ENCODE assay signal across 8 mouse cellular contexts in the genomic region with DNA sequence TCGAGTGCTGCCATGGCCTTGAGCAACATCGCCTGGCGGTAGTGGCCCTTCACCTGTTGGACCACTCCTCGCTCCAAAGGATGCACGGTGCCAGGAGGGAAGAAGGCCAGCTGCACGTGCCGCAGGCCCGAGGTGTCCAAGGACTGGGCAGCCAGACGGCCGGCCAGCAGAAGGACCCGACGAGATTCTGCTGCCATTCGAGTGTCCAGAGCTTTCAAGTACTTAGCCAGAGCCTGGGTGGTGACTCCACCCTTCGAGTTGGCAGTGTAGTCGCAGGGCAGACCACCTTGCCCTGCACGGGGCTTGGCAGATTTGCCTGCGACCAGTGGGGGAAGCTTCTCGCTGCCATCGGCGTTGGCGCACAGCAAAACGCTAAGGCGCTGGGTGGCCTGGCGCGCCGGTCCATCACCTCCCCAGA. TPM values are rescaled to one million over a fixed set of nuclear protein-coding genes. Genes with fewer than 3 reads are reported as not detected.
A peak's percentile ranks its signal among the peaks of the same experiment; 100 is the strongest.
DNase-seq lines count a peak whose midpoint lies in the region; ATAC-seq lines count a peak whose summit lies in the region.

No protein-coding gene starts in this region.

- no peaks in the 10 kb centered on the region for H3K9me3 ChIP-seq in forebrain, embryonic 11.5 days (ENCODE audit: control insufficient read depth, low read length)
- no peaks in the 10 kb centered on the region for H3K9me3 ChIP-seq in midbrain, embryonic 10.5 days (replicated peaks)

- H3K27me3 ChIP-seq in forebrain, embryonic 11.5 days (ENCODE audit: control insufficient read depth, insufficient read depth, low read length), result no peaks in the 10 kb centered on the region
- H3K27me3 ChIP-seq in midbrain, embryonic 10.5 days (ENCODE audit: low read depth, poor library complexity, severe bottlenecking), result peaks cover 4% of the 10 kb centered on the region

- ATAC-seq in forebrain, embryonic 11.5 days (replicated peaks; ENCODE audit: low FRiP score), result peak; percentile 5; the same call in 1 of the 2 replicates

- H3K36me3 ChIP-seq in forebrain, embryonic 11.5 days (ENCODE audit: control insufficient read depth, insufficient read depth, low read length), result no peaks in the 10 kb centered on the region
- peaks cover 30% of the 10 kb centered on the region for H3K36me3 ChIP-seq in midbrain, embryonic 10.5 days

- peak overlapping the region; percentile 76; the same call in 1 of the 2 replicates for H3K27ac ChIP-seq in forebrain, embryonic 11.5 days (ENCODE audit: low read depth, low read length)
- peak overlapping the region; percentile 93 for H3K27ac ChIP-seq in midbrain, embryonic 10.5 days (replicated peaks)

- H3K4me3 ChIP-seq in forebrain, embryonic 11.5 days (ENCODE audit: low read depth, low read length), result peak overlapping the region; percentile 82
- peak overlapping the region; percentile 91 for H3K4me3 ChIP-seq in midbrain, embryonic 10.5 days

- peak overlapping the region; percentile 97 for H3K4me2 ChIP-seq in forebrain, embryonic 11.5 days (ENCODE audit: low read depth, low read length, severe bottlenecking)

- peaks cover 19% of the 10 kb centered on the region for H3K4me1 ChIP-seq in forebrain, embryonic 11.5 days (replicated peaks; ENCODE audit: control insufficient read depth, insufficient read depth, low read length)
- H3K4me1 ChIP-seq in midbrain, embryonic 10.5 days, result peaks cover 54% of the 10 kb centered on the region

- peak; percentile 45 to 48 for DNase-seq in layer of hippocampus, postnatal 10 days (ENCODE audit: low spot score in 2 of 2)
- no peak for DNase-seq in layer of hippocampus, postnatal 25 days (ENCODE audit: extremely low spot score in 1 of 2, low spot score in 1 of 2)
- peak; percentile 25 for DNase-seq in Muller cell, postnatal 12 days (ENCODE audit: inconsistent ontology term)
- peak; percentile 58 for DNase-seq in forebrain, embryonic 11.5 days (ENCODE audit: low spot score)
- DNase-seq in kidney, adult 9 months, result peak; percentile 43
- DNase-seq in midbrain, embryonic 10.5 days (ENCODE audit: low spot score), result peak; percentile 30
- DNase-seq in layer of hippocampus, adult 18-20 months (ENCODE audit: low spot score in 2 of 2), result no peak
- no peak for DNase-seq in frontal cortex, postnatal 25 days (ENCODE audit: low spot score in 2 of 2)

- WGBS in forebrain, embryonic 11.5 days, result 26% methylated on average over 25 of the region's 26 CpGs
- WGBS in midbrain, embryonic 10.5 days, result 36% methylated on average over 26 of the region's 26 CpGs

- H3K9ac ChIP-seq in forebrain, embryonic 11.5 days (ENCODE audit: low read length), result peak overlapping the region; percentile 97

RNA-seq across cellular contexts. Expression of a gene that starts 1.0 kb away (rescaled TPM):
- total RNA-seq in layer of hippocampus, postnatal 10 days (2021), result 100 to 1,000 TPM; 106 to 108 TPM
- total RNA-seq in layer of hippocampus, postnatal 25 days (2021), result 10 to 100 TPM; 84.8 to 92.4 TPM
- polyA plus RNA-seq in forebrain, embryonic 11.5 days (2014; fragmentation: Nextera tagmentation; extraction: Ambion mirVana), result 12.3 and 13.7 TPM in 2 replicates
- polyA plus RNA-seq in midbrain, embryonic 10.5 days (2016; fragmentation: Nextera tagmentation; extraction: Ambion mirVana), result 9.0 and 10.6 TPM in 2 replicates
- 10 to 100 TPM; 70.4 to 73.5 TPM for total RNA-seq in layer of hippocampus, adult 18-20 months (2021)

RNA-seq across cellular contexts. Expression of a gene that starts 7.9 kb away (rescaled TPM):
- 10 to 100 TPM; 19.7 to 27.0 TPM for total RNA-seq in layer of hippocampus, postnatal 10 days (2021)
- total RNA-seq in layer of hippocampus, postnatal 25 days (2021), result 10 to 100 TPM; 15.4 to 26.6 TPM
- polyA plus RNA-seq in forebrain, embryonic 11.5 days (2014; fragmentation: Nextera tagmentation; extraction: Ambion mirVana), result 92.2 and 93.0 TPM in 2 replicates
- polyA plus RNA-seq in midbrain, embryonic 10.5 days (2016; fragmentation: Nextera tagmentation; extraction: Ambion mirVana), result 117 and 140 TPM in 2 replicates
- total RNA-seq in layer of hippocampus, adult 18-20 months (2021), result 10 to 100 TPM; 15.5 to 15.9 TPM

RNA-seq across cellular contexts. Expression of a gene that starts 8.2 kb away (rescaled TPM):
- 10 to 100 TPM; 21.9 to 22.7 TPM for total RNA-seq in layer of hippocampus, postnatal 10 days (2021)
- 10 to 100 TPM; 11.2 to 12.4 TPM for total RNA-seq in layer of hippocampus, postnatal 25 days (2021)
- 9.3 and 10.3 TPM in 2 replicates for polyA plus RNA-seq in forebrain, embryonic 11.5 days (2014; fragmentation: Nextera tagmentation; extraction: Ambion mirVana)
- polyA plus RNA-seq in midbrain, embryonic 10.5 days (2016; fragmentation: Nextera tagmentation; extraction: Ambion mirVana), result 3.7 and 6.3 TPM in 2 replicates
- 1 to 10 TPM; 7.2 to 9.0 TPM for total RNA-seq in layer of hippocampus, adult 18-20 months (2021)

RNA-seq across cellular contexts. Expression of a gene that starts 19.0 kb away (rescaled TPM):
- 10 to 100 TPM; 64.4 to 70.0 TPM for total RNA-seq in layer of hippocampus, postnatal 10 days (2021)
- total RNA-seq in layer of hippocampus, postnatal 25 days (2021), result 10 to 100 TPM; 55.5 to 66.7 TPM
- polyA plus RNA-seq in forebrain, embryonic 11.5 days (2014; fragmentation: Nextera tagmentation; extraction: Ambion mirVana), result 122 and 132 TPM in 2 replicates
- 136 and 145 TPM in 2 replicates for polyA plus RNA-seq in midbrain, embryonic 10.5 days (2016; fragmentation: Nextera tagmentation; extraction: Ambion mirVana)
- 10 to 100 TPM; 57.7 to 60.0 TPM for total RNA-seq in layer of hippocampus, adult 18-20 months (2021)

RNA-seq across cellular contexts. Expression of a gene that starts 28.0 kb away (rescaled TPM):
- total RNA-seq in layer of hippocampus, postnatal 10 days (2021), result 10 to 100 TPM; 21.0 to 22.4 TPM
- 10 to 100 TPM; 23.8 to 27.3 TPM for total RNA-seq in layer of hippocampus, postnatal 25 days (2021)
- polyA plus RNA-seq in forebrain, embryonic 11.5 days (2014; fragmentation: Nextera tagmentation; extraction: Ambion mirVana), result 30.6 and 31.4 TPM in 2 replicates
- 25.9 and 28.9 TPM in 2 replicates for polyA plus RNA-seq in midbrain, embryonic 10.5 days (2016; fragmentation: Nextera tagmentation; extraction: Ambion mirVana)
- 10 to 100 TPM; 22.1 to 24.4 TPM for total RNA-seq in layer of hippocampus, adult 18-20 months (2021)

Comparison
In these comparisons a context has a peak if more than half of its experiments do, and no peak if none do; other contexts are left out.
1. DNase-seq: peak in layer of hippocampus, postnatal 10 days (2 of 2), Muller cell, postnatal 12 days (single experiment), forebrain, embryonic 11.5 days (single experiment), kidney, adult 9 months (single experiment) and midbrain, embryonic 10.5 days (single experiment); none in layer of hippocampus, postnatal 25 days (0 of 2), layer of hippocampus, adult 18-20 months (0 of 2) and frontal cortex, postnatal 25 days (0 of 2).